Mouse (Mus musculus): ENCODE data around the gene Cyp2c70. TPM values are rescaled to one million over a fixed set of nuclear protein-coding genes. Genes with fewer than 3 reads are reported as not detected.
"Not testable (repeated sequence)": the region's sequence is repeated elsewhere in the genome, so short reads cannot be mapped to it uniquely, and the experiment has no call there.

Gene Cyp2c70
- polyA plus RNA-seq (2012; rRNA removed), result not detected in 2 replicates

- DNase-seq (ENCODE audit: extremely low spot score in 1 of 2, low spot score in 1 of 2), result no peak
Measured at GRCm38 (mm10) chr19:40187160-40187559, at the start of gene Cyp2c70. Gene Cyp2c70 (minus strand): TSS chr19:40187333.

- no peak for DNase-seq (ENCODE audit: extremely low spot score in 1 of 2, low spot score in 1 of 2)
Measured at GRCm38 (mm10) chr19:40232560-40232959, 45.4 kb upstream of the Cyp2c70 start.

- DNase-seq (ENCODE audit: extremely low spot score in 1 of 2, low spot score in 1 of 2), result no peak
Measured at GRCm38 (mm10) chr19:40231825-40232541, 44.9 kb upstream of the Cyp2c70 start.

- DNase-seq (ENCODE audit: extremely low spot score in 1 of 2, low spot score in 1 of 2), result no peak
Measured at GRCm38 (mm10) chr19:40231074-40231738, 44.1 kb upstream of the Cyp2c70 start.

- no peak for DNase-seq (ENCODE audit: extremely low spot score in 1 of 2, low spot score in 1 of 2)
Measured at GRCm38 (mm10) chr19:40226516-40227151, 39.5 kb upstream of the Cyp2c70 start.

GRCm38 (mm10) chr19:40225761-40226110 is 38.6 kb upstream of the Cyp2c70 start:
- no peak for DNase-seq (ENCODE audit: extremely low spot score in 1 of 2, low spot score in 1 of 2)

GRCm38 (mm10) chr19:40225102-40225760 is 38.1 kb upstream of the Cyp2c70 start:
- peak; percentile 29 to 92 for DNase-seq (ENCODE audit: extremely low spot score in 1 of 2, low spot score in 1 of 2)

GRCm38 (mm10) chr19:40222307-40222706 is 35.2 kb upstream of the Cyp2c70 start:
- DNase-seq (ENCODE audit: extremely low spot score in 1 of 2, low spot score in 1 of 2), result not testable (repeated sequence)

- no peak for DNase-seq (ENCODE audit: extremely low spot score in 1 of 2, low spot score in 1 of 2)
Measured at GRCm38 (mm10) chr19:40220878-40221277, 33.7 kb upstream of the Cyp2c70 start.

- DNase-seq (ENCODE audit: extremely low spot score in 1 of 2, low spot score in 1 of 2), result not testable (repeated sequence)
Measured at GRCm38 (mm10) chr19:40202947-40203346, 15.8 kb upstream of the Cyp2c70 start.

GRCm38 (mm10) chr19:40190596-40190995 is 3.5 kb upstream of the Cyp2c70 start:
- peak; percentile 3 to 9 for DNase-seq (ENCODE audit: extremely low spot score in 1 of 2, low spot score in 1 of 2)

GRCm38 (mm10) chr19:40183600-40183999 is 3.5 kb downstream of the Cyp2c70 start:
- peak in 1 of 2 experiments; percentile 17 for DNase-seq (ENCODE audit: extremely low spot score in 1 of 2, low spot score in 1 of 2)

GRCm38 (mm10) chr19:40178311-40178710 is 8.8 kb downstream of the Cyp2c70 start:
- no peak for DNase-seq (ENCODE audit: extremely low spot score in 1 of 2, low spot score in 1 of 2)

GRCm38 (mm10) chr19:40168391-40168790 is 18.7 kb downstream of the Cyp2c70 start:
- DNase-seq (ENCODE audit: extremely low spot score in 1 of 2, low spot score in 1 of 2), result not testable (repeated sequence)

GRCm38 (mm10) chr19:40126996-40127395 is 60.1 kb downstream of the Cyp2c70 start:
- not testable (repeated sequence) for DNase-seq (ENCODE audit: extremely low spot score in 1 of 2, low spot score in 1 of 2)

- DNase-seq (ENCODE audit: extremely low spot score in 1 of 2, low spot score in 1 of 2), result not testable (repeated sequence)
Measured at GRCm38 (mm10) chr19:40125165-40125564, 62.0 kb downstream of the Cyp2c70 start.

GRCm38 (mm10) chr19:40119624-40120023 is 67.5 kb downstream of the Cyp2c70 start:
- DNase-seq (ENCODE audit: extremely low spot score in 1 of 2, low spot score in 1 of 2), result not testable (repeated sequence)

All from frontal cortex, adult 2 months (tissue).